Mouse (Mus musculus) activated CD4-positive, CD25-positive, alpha-beta regulatory T cell, adult 9 weeks (primary cell): ENCODE data around the gene Plxnb2. TPM values are rescaled to one million over a fixed set of nuclear protein-coding genes. Genes with fewer than 3 reads are reported as not detected.

Experiments used
- polyA plus RNA-seq: library from polyadenylated mRNA; unstranded; fragments of 100-300 nt; shearing (Covaris generic); gene quantifications from one replicate; pipeline ENCODE4 v1.2.1, GENCODE M21; 2017

The Plxnb2 gene
- 4.5 TPM for polyA plus RNA-seq

DNA sequence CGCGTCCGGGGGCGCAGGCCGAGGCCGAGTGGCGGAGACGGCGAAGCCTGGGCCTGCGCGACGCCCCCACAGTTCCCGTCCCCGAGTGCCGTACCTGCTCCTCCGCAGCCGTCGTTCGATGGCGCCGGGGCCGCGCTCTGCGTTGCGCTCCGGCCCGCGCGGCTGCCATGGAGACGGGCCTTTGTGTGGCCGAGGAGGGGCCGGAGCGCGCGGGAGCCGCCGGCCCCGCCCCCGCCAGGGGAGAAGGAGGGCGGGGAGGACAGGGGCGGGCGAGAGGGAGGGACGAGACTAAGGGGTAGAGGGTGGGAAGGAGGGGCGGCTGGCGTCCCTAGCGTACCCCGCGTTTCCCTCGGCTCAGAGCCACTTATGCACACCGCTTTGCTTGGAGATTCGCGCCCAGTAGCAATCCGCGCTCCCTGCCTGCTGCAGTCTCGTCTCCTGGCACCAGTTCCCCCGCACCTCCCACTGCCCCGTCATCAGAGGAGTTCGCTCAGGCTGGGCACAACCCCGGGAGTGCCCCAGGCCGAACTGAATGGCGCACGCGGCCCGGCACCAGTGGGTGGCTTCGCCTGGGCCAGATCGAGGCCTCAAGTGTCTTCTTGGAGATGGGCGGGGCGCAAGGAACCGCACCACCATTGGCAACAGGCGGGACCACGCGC lies at the start of gene Plxnb2:
Gene Plxnb2, minus strand, starts transcription at position 218 of the 659 bp plus-strand sequence.

DNA sequence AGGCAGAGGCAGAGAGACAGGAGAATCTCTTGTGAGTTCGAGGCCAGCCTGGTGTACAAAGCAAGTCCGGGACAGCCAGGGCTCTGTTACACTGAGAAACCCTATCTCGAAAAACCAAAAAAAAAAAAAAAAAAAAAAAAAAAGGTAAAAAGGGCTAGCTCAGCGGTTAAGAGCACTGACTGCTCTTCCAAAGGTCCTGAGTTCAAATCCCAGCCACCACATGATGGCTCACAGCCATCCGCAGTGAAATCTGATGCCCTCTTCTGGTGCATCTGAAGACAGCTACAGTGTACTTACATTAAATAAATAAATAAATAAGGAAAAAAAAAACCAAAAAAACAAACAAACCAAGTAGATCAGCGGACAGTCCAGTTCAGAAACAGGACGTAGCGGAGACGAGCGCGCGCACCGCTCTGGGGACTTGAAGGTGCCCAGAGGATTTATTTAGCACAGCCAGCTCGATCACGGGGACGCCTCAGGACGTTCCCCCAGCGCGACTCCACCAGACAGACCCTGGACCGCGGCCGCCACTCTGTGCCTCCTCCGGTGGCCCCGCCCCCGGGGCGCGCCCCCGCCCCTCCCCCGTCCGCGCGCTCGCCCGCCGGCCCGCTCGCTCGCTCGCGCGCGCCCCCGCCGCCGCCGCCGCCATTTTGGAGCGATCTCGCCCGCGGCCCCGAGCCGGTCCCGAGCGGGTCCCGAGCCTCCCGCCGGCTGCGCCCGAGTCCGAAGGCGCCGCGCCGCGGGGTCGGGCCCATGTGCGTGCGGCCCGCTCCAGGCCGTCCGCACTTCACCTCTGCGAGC lies 30.5 kb upstream of the Plxnb2 start, which contains the start of gene Ppp6r2:
Gene Ppp6r2, plus strand, starts transcription at position 639 of the 801 bp plus-strand sequence.

DNA sequence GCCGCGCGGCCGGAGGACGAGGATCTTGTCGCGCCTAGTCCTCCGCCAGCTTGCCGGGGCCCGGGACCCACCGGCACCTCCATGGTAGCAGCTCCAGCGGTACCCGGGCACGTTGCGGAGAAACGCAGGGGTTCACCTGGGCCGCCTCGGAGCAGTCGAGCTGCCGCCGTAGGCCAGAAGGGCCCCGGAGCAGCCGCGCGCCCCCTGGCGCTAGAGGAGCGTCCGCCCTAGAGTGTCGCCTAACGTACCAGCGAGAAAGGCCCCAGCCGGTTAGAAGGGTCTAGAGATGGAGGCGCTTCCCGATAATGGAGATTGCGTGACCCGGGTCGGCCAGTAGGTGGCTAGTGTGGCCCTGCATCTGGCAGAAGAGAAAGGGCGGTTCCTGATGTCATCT lies 15.7 kb upstream of the Plxnb2 start, which contains the start of gene Dennd6b:
Gene Dennd6b, minus strand, starts transcription at position 184 of the 394 bp plus-strand sequence.

DNA sequence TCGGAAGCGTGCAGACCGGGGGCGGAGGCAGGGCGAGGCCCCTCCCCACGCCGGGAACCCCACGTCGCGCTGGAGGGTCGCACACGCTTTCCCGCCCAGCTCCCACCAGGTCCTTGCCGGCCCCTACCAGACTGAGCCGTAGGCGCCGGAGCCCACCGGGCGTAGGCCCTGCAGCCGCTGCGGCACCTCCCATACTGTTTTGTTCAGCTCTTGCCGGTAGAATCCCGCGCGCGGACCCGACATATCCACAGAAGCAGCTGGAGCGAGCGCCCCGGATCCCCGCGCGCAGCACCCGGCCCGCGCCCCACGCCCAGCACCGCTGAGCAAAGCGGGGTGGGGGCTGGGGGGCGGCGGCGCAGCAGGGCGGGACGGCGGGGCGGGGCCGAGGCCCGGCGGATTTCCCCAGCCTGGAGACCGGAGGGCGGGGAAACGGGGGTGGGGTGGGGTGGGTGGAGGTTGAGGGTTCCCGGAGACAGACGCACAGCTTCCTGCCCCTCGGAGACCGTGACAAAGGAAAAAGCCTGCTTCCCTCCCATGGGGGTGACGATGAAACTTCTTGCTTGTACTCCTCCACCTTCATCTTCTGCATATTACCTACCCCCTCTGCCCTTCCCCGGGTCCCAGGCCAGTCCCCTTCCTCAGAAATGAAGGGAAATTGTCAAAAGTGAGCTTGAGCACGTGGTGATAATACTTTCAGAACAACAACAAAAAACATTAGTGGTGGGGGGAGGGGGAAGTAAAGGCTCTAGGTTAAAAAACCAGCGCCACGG lies 31.1 kb downstream of the Plxnb2 start, which contains the start of gene Mapk11:
Gene Mapk11, minus strand, starts transcription at position 358 of the 770 bp plus-strand sequence.

DNA sequence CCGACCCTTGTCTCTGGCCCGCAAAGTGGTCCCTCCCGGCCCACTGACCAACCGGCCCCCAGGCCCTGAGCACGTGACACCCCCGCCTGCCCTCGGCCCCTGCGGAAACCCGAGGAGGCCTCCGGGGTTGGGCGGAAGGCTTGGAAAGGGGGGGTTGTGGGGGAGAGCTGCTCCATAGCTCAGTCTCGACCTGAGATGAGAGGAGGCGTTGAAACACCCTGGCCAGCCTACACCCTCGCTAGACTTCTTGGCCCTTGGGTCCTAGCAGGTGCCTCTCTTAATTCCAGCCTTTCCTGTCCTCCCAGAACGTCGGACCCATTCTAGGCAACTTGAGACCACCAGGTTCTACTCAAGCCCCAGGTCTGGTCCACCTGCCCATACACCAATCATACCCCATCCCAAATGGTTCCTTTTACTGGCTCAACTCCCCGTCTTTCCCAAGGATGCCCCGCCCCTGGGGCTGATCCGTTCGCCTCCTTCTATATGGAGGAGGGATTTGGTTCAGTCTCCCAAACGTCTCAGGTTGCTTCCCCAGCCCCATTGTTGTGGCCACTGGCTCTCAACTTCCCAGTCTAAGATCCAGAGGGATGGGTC lies 39.8 kb downstream of the Plxnb2 start, which contains the start of gene Mapk12:
Gene Mapk12, minus strand, starts transcription at position 45 of the 594 bp plus-strand sequence.

DNA sequence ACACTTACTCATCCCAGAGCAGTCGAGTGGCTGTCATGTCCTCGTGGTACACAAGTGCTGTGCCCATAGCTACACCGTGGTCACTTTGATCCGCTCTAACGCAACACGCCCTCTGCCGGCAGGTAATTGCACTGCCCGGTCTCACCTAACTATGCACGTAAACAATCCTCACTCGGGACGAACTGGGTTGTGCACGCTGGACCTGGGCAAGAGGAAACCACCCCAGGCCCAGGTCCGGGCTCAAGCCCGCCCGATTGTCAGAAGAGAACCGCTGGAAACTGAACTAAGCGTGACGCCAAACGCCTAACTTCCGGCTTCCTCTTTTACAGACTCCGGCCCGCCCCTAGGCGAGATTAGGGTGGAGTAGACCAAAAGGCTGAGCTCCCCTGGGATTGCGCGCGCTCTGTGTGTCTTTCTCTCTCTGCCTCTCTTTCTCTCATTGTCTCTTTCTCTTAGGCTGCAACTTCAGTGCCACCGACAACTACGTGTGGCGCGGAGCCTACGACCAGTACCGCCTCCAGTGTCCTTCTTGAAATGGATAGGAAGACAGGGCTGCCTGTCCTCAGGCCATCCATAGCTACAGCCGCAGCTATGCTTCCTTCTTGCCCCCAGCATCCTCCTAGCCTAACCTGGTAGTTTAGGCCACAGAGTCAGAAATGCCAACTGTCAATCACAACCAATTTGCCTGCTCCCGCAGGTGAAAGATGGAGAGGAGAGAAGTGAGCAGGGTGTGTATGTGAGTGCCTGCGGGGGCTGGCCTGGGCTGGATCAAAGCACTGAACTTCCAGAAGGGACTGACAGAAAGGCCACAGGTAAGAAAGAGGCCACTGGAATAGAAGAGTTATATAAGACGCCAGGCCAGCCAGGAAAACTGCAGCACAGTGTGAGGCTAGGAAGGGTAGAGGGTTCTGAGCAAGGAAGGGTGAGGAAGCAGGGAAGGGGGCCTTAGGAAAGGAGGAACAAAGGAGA lies 51.9 kb downstream of the Plxnb2 start, which contains the start of gene Hdac10:
Gene Hdac10, minus strand, starts transcription at position 319 of the 969 bp plus-strand sequence.

DNA sequence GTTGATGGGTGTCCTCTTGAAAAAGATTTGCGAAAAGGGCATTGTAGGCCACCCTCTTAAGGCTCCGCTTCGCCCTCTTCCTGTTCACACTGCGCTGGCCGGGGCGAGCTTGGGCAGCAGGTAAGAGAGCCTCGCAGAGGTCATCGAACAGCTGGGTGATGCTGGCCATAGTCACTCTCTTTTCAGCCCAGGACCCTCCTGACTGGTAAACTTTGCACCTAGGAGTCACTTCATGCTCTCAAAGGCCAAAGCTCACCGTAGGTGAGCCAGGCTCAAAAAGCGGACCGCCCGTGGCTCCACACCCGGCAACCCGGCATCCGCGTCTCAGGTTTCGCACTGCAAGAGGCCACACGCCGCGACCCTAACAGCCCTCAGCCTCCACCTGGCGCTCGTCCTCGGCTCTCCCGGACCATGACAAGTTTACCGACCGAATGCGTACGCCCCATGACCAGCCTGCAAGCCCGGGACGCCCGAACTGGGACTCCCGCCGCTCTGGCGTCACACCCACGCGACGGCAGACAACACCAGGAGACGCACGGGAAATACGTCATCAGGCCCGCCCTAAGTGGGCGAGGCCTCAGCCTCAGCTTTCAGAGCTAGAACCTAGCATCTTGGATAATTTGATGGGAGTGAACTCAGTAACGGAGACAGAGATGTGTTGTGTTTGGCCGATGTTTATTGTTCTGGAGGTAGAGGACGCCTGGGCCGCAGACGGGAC lies 57.8 kb downstream of the Plxnb2 start, which contains the start of gene Tubgcp6:
Gene Tubgcp6, minus strand, starts transcription at position 464 of the 718 bp plus-strand sequence.

Other genes starting within 250 kb of the Plxnb2 start
- not detected for gene Ttll8, start 226.4 kb downstream of the Plxnb2 start, polyA plus RNA-seq
- not detected for gene Mlc1, start 201.8 kb downstream of the Plxnb2 start, polyA plus RNA-seq
- gene Mov10l1, start 197.9 kb downstream of the Plxnb2 start, polyA plus RNA-seq, result not detected
- 0.37 TPM for gene Panx2, start 121.1 kb downstream of the Plxnb2 start, polyA plus RNA-seq
- gene Trabd, start 105.7 kb downstream of the Plxnb2 start, polyA plus RNA-seq, result 61.9 TPM
- gene Selenoo, start 91.7 kb downstream of the Plxnb2 start, polyA plus RNA-seq, result 4.5 TPM
- gene Tubgcp6, start 57.7 kb downstream of the Plxnb2 start, polyA plus RNA-seq, result 31.5 TPM
- gene Hdac10, start 52.1 kb downstream of the Plxnb2 start, polyA plus RNA-seq, result 73.7 TPM
- gene Mapk12, start 40.1 kb downstream of the Plxnb2 start, polyA plus RNA-seq, result 6.7 TPM
- 55.5 TPM for gene Mapk11, start 31.2 kb downstream of the Plxnb2 start, polyA plus RNA-seq
- 38.5 TPM for gene Dennd6b, start 15.7 kb upstream of the Plxnb2 start, polyA plus RNA-seq
- gene Ppp6r2, start 30.8 kb upstream of the Plxnb2 start, polyA plus RNA-seq, result 5.7 TPM
- gene Sbf1, start 134.5 kb upstream of the Plxnb2 start, polyA plus RNA-seq, result 68.5 TPM
- not detected for gene Adm2, start 141.9 kb upstream of the Plxnb2 start, polyA plus RNA-seq
- gene Miox, start 153.6 kb upstream of the Plxnb2 start, polyA plus RNA-seq, result not detected
- gene Lmf2, start 174.9 kb upstream of the Plxnb2 start, polyA plus RNA-seq, result 68.6 TPM
- 172 TPM for gene Ncaph2, start 174.9 kb upstream of the Plxnb2 start, polyA plus RNA-seq
- 7.8 TPM for gene Sco2, start 193.1 kb upstream of the Plxnb2 start, polyA plus RNA-seq
- gene Tymp, start 196.3 kb upstream of the Plxnb2 start, polyA plus RNA-seq, result 0.75 TPM
- 0.35 TPM for gene Odf3b, start 198.5 kb upstream of the Plxnb2 start, polyA plus RNA-seq
- gene Klhdc7b, start 204.1 kb upstream of the Plxnb2 start, polyA plus RNA-seq, result 0.09 TPM
- not detected for gene Syce3, start 229.7 kb upstream of the Plxnb2 start, polyA plus RNA-seq
- gene Cpt1b, start 245.1 kb upstream of the Plxnb2 start, polyA plus RNA-seq, result 0.33 TPM
- gene C730034F03Rik, start 248.8 kb upstream of the Plxnb2 start, polyA plus RNA-seq, result 6.0 TPM
- not detected for gene Gm44502, start 248.9 kb upstream of the Plxnb2 start, polyA plus RNA-seq
- gene Chkb, start 249.1 kb upstream of the Plxnb2 start, polyA plus RNA-seq, result 104 TPM